Mouse (Mus musculus) neural tube, embryonic 11.5 days (tissue): Measurements from ENCODE around the gene Dynlt1f. TPM values are rescaled to one million over a fixed set of nuclear protein-coding genes. Genes with fewer than 3 reads are reported as not detected.
"Not testable (repeated sequence)": the region's sequence is repeated elsewhere in the genome, so short reads cannot be mapped to it uniquely, and the experiment has no call there.

Experiments used
- ATAC-seq: fragments of 200-750 bp; cut with Nextera tagmentation; 2 replicates; pipeline ENCODE4 v1.8.0; 2017; ENCODE audit warnings: moderate number of reproducible peaks, mild to moderate bottlenecking, moderate TSS enrichment, moderate library complexity; ENCODE audit not compliant: insufficient read depth, low FRiP score, low TSS enrichment
- DNase-seq: peaks from one replicate; pipeline ENCODE4 v3.0.0-alpha.2; 2015; ENCODE audit warnings: low spot score
- H3K27ac ChIP-seq: fragments of 300-500 bp; sonication (generic); 2 replicates; pipeline ENCODE4 v1.5.1; 2014; ENCODE audit warnings: low read depth, mild to moderate bottlenecking, low read length
- H3K27me3 ChIP-seq: fragments of 300-500 bp; sonication (generic); 2 replicates; pipeline ENCODE4 v1.6.1; 2014; ENCODE audit warnings: mild to moderate bottlenecking, low read length, mixed read lengths; ENCODE audit not compliant: control insufficient read depth, insufficient read depth
- H3K36me3 ChIP-seq: fragments of 300-500 bp; sonication (generic); 2 replicates; pipeline ENCODE4 v1.6.1; 2014; ENCODE audit warnings: mild to moderate bottlenecking, low read length, moderate library complexity, mixed read lengths; ENCODE audit not compliant: control insufficient read depth, insufficient read depth
- H3K4me1 ChIP-seq: fragments of 300-500 bp; sonication (generic); 2 replicates; pipeline ENCODE4 v1.6.1; 2014; ENCODE audit warnings: low read length, mixed read lengths; ENCODE audit not compliant: control insufficient read depth, insufficient read depth
- H3K4me2 ChIP-seq: fragments of 300-500 bp; sonication (generic); 2 replicates; pipeline ENCODE4 v1.6.1; 2014; ENCODE audit warnings: low read depth, mild to moderate bottlenecking, moderate library complexity
- H3K4me3 ChIP-seq: fragments of 300-500 bp; sonication (generic); 2 replicates; pipeline ENCODE4 v1.5.1; 2014; ENCODE audit warnings: low read depth, low read length
- H3K9ac ChIP-seq: fragments of 300-500 bp; sonication (generic); 2 replicates; pipeline ENCODE4 v1.6.1; 2014; ENCODE audit warnings: mild to moderate bottlenecking, low read length
- H3K9me3 ChIP-seq: fragments of 300-500 bp; sonication (generic); 2 replicates; pipeline ENCODE4 v1.6.1; 2016; ENCODE audit warnings: low read length; ENCODE audit not compliant: control insufficient read depth
- WGBS: fragments of 180-500 bp; shearing (Covaris S2); extraction: QIAGEN DNeasy Blood & Tissue Kit; methylation state at CpG from one replicate; pipeline ENCODE4 v1.1.7; 2014; 5-methylcytosine and 5-hydroxymethylcytosine counted together
- polyA plus RNA-seq: library from polyadenylated mRNA; unstranded; fragments of >200 nt; fragmentation: Nextera tagmentation; extraction: Ambion mirVana; gene quantifications from 2 replicates; pipeline ENCODE4 v1.2.1, GENCODE M21; 2014

The Dynlt1f gene
- polyA plus RNA-seq, 1 experiment from 2014 or later = 335 TPM

- not testable (repeated sequence) for ATAC-seq, H3K4me3 ChIP-seq, H3K36me3 ChIP-seq, H3K4me2 ChIP-seq, H3K9me3 ChIP-seq, H3K27ac ChIP-seq, H3K4me1 ChIP-seq, H3K9ac ChIP-seq, DNase-seq, H3K27me3 ChIP-seq
- 81% methylated on average over 3 of the region's 7 CpGs for WGBS
Measured at GRCm38 (mm10) chr17:6650904-6651565, 4.7 kb downstream of the Dynlt1f start.

GRCm38 (mm10) chr17:6647452-6647851 lies 8.2 kb downstream of the Dynlt1f start:
- 92% methylated on average over 3 of the region's 3 CpGs for WGBS
- not testable (repeated sequence) for H3K4me3 ChIP-seq, DNase-seq, H3K27ac ChIP-seq, H3K4me2 ChIP-seq, ATAC-seq, H3K36me3 ChIP-seq, H3K9ac ChIP-seq, H3K9me3 ChIP-seq, H3K4me1 ChIP-seq, H3K27me3 ChIP-seq

- H3K4me2 ChIP-seq, DNase-seq, H3K9ac ChIP-seq, H3K4me1 ChIP-seq, H3K4me3 ChIP-seq, H3K36me3 ChIP-seq, ATAC-seq, H3K9me3 ChIP-seq, H3K27ac ChIP-seq, H3K27me3 ChIP-seq: not testable (repeated sequence)
- WGBS = 98% methylated on average over 8 of the region's 8 CpGs
Measured at GRCm38 (mm10) chr17:6646841-6647240, 8.9 kb downstream of the Dynlt1f start.

GRCm38 (mm10) chr17:6645668-6646067 lies 10.0 kb downstream of the Dynlt1f start:
- WGBS = 84% methylated on average over 1 of the region's 4 CpGs
- H3K9me3 ChIP-seq, H3K27me3 ChIP-seq, H3K4me1 ChIP-seq, H3K36me3 ChIP-seq, DNase-seq, H3K27ac ChIP-seq, H3K9ac ChIP-seq, H3K4me3 ChIP-seq, H3K4me2 ChIP-seq, ATAC-seq: not testable (repeated sequence)

- H3K27me3 ChIP-seq, DNase-seq, ATAC-seq, H3K27ac ChIP-seq, H3K9ac ChIP-seq, H3K4me1 ChIP-seq, H3K4me2 ChIP-seq, H3K4me3 ChIP-seq, H3K36me3 ChIP-seq, H3K9me3 ChIP-seq: not testable (repeated sequence)
- WGBS = 85% methylated on average over 4 of the region's 4 CpGs
Measured at GRCm38 (mm10) chr17:6644673-6645072, 11.0 kb downstream of the Dynlt1f start.

- H3K36me3 ChIP-seq, H3K4me3 ChIP-seq, DNase-seq, ATAC-seq, H3K27ac ChIP-seq, H3K27me3 ChIP-seq, H3K9ac ChIP-seq, H3K4me2 ChIP-seq, H3K9me3 ChIP-seq, H3K4me1 ChIP-seq: not testable (repeated sequence)
- WGBS = 81% methylated on average over 7 of the region's 9 CpGs
Measured at GRCm38 (mm10) chr17:6644210-6644609, 11.5 kb downstream of the Dynlt1f start.

- H3K9ac ChIP-seq, H3K27me3 ChIP-seq, H3K9me3 ChIP-seq, H3K4me1 ChIP-seq, H3K4me3 ChIP-seq, H3K27ac ChIP-seq, H3K36me3 ChIP-seq, H3K4me2 ChIP-seq, DNase-seq, ATAC-seq: not testable (repeated sequence)
- WGBS = 88% methylated on average over 14 of the region's 14 CpGs
Measured at GRCm38 (mm10) chr17:6640771-6641429, 14.8 kb downstream of the Dynlt1f start.

GRCm38 (mm10) chr17:6640044-6640637 lies 15.6 kb downstream of the Dynlt1f start:
- not testable (repeated sequence) for ATAC-seq, H3K9me3 ChIP-seq, H3K4me2 ChIP-seq, H3K27ac ChIP-seq, H3K36me3 ChIP-seq, H3K27me3 ChIP-seq, H3K4me1 ChIP-seq, DNase-seq, H3K9ac ChIP-seq, H3K4me3 ChIP-seq
- WGBS = 87% methylated on average over 9 of the region's 10 CpGs

GRCm38 (mm10) chr17:6639486-6639885 lies 16.2 kb downstream of the Dynlt1f start:
- not testable (repeated sequence) for H3K4me3 ChIP-seq, DNase-seq, H3K4me2 ChIP-seq, ATAC-seq, H3K9me3 ChIP-seq, H3K27ac ChIP-seq, H3K36me3 ChIP-seq, H3K27me3 ChIP-seq, H3K9ac ChIP-seq, H3K4me1 ChIP-seq
- WGBS = 90% methylated on average over 13 of the region's 21 CpGs
